Mouse (Mus musculus) kidney, adult 2 months (tissue): ENCODE data around the gene Rpia.
A peak's percentile ranks its signal among the peaks of the same experiment; 100 is the strongest.

ENCODE experiments used
- CTCF ChIP-seq: fragments of 200-500 bp; conservative IDR thresholded peaks from 2 replicates; pipeline ENCODE4 v1.5.1; 2011; ENCODE audit warnings: low read depth, mild to moderate bottlenecking, control low read depth, low read length, moderate library complexity, mixed read lengths; ENCODE audit not compliant: insufficient read depth, insufficient read length
- POLR2A ChIP-seq: fragments of 200-500 bp; IDR thresholded peaks from one replicate; pipeline ENCODE4 v1.6.1; 2011; ENCODE audit warnings: low read depth, low read length, control low read depth

DNA sequence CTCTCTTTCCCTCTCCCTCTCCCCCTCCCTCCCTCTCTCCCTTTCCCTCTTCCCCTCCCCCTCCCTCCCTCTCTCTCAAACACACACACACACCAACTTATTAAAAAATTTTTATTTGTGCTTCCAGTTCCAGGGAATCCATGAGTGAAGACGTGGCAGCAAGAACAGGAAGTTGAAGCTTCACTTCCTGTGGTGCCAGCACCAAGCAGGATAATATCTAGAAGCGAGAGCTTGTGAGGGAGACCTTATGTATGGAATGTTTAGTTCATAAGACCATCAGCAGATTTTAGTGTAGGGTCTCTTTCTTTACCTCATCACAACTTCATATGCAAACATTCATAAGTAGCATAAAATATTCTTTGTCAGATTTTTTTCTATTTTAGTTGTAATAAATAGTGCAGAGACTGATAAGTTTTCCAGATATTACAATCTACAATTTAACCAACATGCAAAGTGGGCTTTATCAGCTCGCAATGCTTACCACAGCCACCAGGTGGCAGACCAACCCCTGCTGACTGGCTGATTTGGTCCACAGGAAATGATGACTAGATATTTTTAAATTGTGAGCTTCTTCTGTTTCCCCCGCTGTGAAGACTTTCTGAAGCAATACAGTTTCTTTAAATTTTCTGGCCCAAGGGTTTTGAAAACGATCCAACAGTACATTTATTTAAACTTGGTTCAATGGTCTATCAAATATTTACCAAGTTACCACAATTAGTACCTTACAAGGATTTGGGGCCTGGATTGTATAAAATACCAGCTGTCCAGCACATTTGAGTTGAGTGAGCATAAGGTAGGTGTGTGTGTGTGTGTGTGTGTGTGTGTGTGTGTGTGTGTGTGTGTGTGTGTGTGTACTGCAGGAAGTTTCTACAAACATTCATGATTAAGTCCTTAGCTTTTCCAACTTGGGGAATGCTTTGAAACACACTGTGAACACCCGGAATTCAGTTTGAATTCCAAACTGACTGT is 19.8 kb upstream of the Rpia start:
- TF ChIP-seq CTCF (peak; percentile 91), POLR2A (no peak)
